Mouse (Mus musculus) ES-Bruce4 (cell line): ENCODE measurements around the gene Cutal. TPM values are rescaled to one million over a fixed set of nuclear protein-coding genes. Genes with fewer than 3 reads are reported as not detected.
A peak's percentile ranks its signal among the peaks of the same experiment; 100 is the strongest.
"Not testable (repeated sequence)": the region's sequence is repeated elsewhere in the genome, so short reads cannot be mapped to it uniquely, and the experiment has no call there.

ENCODE experiments used
- H3K27ac ChIP-seq: 2 replicates; pipeline ENCODE4 v1.5.1; 2012; ENCODE audit warnings: low read length, inconsistent platforms; ENCODE audit not compliant: insufficient read depth
- H3K27me3 ChIP-seq: 2 replicates; pipeline ENCODE4 v1.6.1; 2012; ENCODE audit warnings: mild to moderate bottlenecking, low read length, inconsistent platforms; ENCODE audit not compliant: control insufficient read depth, poor library complexity, insufficient read depth, severe bottlenecking
- H3K36me3 ChIP-seq: 2 replicates; pipeline ENCODE4 v1.6.1; 2012; ENCODE audit warnings: inconsistent platforms, mild to moderate bottlenecking, low read length, moderate library complexity; ENCODE audit not compliant: control insufficient read depth, poor library complexity, insufficient read depth, severe bottlenecking
- H3K4me1 ChIP-seq: one replicate; pipeline ENCODE4 v1.8.1; 2011; ENCODE audit warnings: low read length; ENCODE audit not compliant: control insufficient read depth, insufficient read depth
- H3K4me3 ChIP-seq: 2 replicates; pipeline ENCODE4 v1.5.1; 2011; ENCODE audit warnings: low read depth, mild to moderate bottlenecking, low read length
- H3K9ac ChIP-seq: 2 replicates; pipeline ENCODE4 v1.6.1; 2012; ENCODE audit warnings: low read depth, mild to moderate bottlenecking, inconsistent platforms; ENCODE audit not compliant: poor library complexity, severe bottlenecking
- H3K9me3 ChIP-seq: replicated peaks from 2 replicates; pipeline ENCODE4 v1.6.1; 2012; ENCODE audit warnings: mild to moderate bottlenecking, low read length, inconsistent platforms; ENCODE audit not compliant: control insufficient read depth, poor library complexity, insufficient read depth, severe bottlenecking
- CTCF ChIP-seq: IDR thresholded peaks from one replicate; pipeline ENCODE4 v1.8.1; 2011; ENCODE audit warnings: low read depth, low read length
- EP300 ChIP-seq: IDR thresholded peaks from 2 replicates; pipeline ENCODE4 v1.6.1; 2011; ENCODE audit warnings: low read depth, low read length; ENCODE audit not compliant: insufficient read depth
- POLR2A ChIP-seq: IDR thresholded peaks from one replicate; pipeline ENCODE4 v1.8.1; 2011; ENCODE audit warnings: low read length; ENCODE audit not compliant: insufficient read depth
- polyA plus RNA-seq: library from polyadenylated mRNA; stranded (reverse); fragments of >200 nt; gene quantifications from 2 replicates; pipeline ENCODE4 v1.2.4, GENCODE M21; 2011; ENCODE audit warnings: low read depth; ENCODE audit not compliant: missing spikeins, insufficient read depth, insufficient read length

Gene Cutal
- polyA plus RNA-seq, 1 experiment: 1.9 TPM

GRCm38 (mm10) chr2:34833624-34834023, 40.6 kb upstream of the Cutal start:
- TF ChIP-seq CTCF (no peak), POLR2A (no peak), EP300 (no peak)

GRCm38 (mm10) chr2:34835669-34836068, 38.5 kb upstream of the Cutal start:
- H3K27ac ChIP-seq: peak overlapping the region; percentile 59; the same call in 1 of the 2 replicates
- no peaks in the 10 kb centered on the region for H3K27me3 ChIP-seq
- no peaks in the 10 kb centered on the region for H3K9me3 ChIP-seq
- H3K4me1 ChIP-seq: peaks cover 1% of the 10 kb centered on the region
- no peak for TF ChIP-seq POLR2A
- TF ChIP-seq EP300: 0 out of 2 replicates have a peak, but pooled peaks have one; percentile 48
- TF ChIP-seq CTCF: no peak
- no peak overlapping the region for H3K4me3 ChIP-seq
- H3K36me3 ChIP-seq: no peaks in the 10 kb centered on the region
- H3K9ac ChIP-seq: no peak overlapping the region

More at GRCm38 (mm10) chr2:34833624-34834023, 40.6 kb upstream of the Cutal start:
- H3K4me1 ChIP-seq: peaks cover 1% of the 10 kb centered on the region
- H3K27me3 ChIP-seq: no peaks in the 10 kb centered on the region
- H3K36me3 ChIP-seq: no peaks in the 10 kb centered on the region
- peaks cover 5% of the 10 kb centered on the region for H3K9me3 ChIP-seq
- no peak overlapping the region for H3K9ac ChIP-seq
- no peak overlapping the region for H3K4me3 ChIP-seq
- H3K27ac ChIP-seq: no peak overlapping the region

- H3K27me3 ChIP-seq, H3K9me3 ChIP-seq, H3K4me1 ChIP-seq, H3K36me3 ChIP-seq, H3K4me3 ChIP-seq, H3K9ac ChIP-seq, H3K27ac ChIP-seq: not testable (repeated sequence)
- peak; percentile 31 for TF ChIP-seq CTCF
Observed at GRCm38 (mm10) chr2:34840143-34840542, 34.1 kb upstream of the Cutal start.

- no peak overlapping the region for H3K9ac ChIP-seq
- TF ChIP-seq POLR2A (no peak), CTCF (no peak), EP300 (no peak)
- no peak overlapping the region for H3K4me3 ChIP-seq
- no peaks in the 10 kb centered on the region for H3K36me3 ChIP-seq
- H3K27ac ChIP-seq: no peak overlapping the region
- no peaks in the 10 kb centered on the region for H3K4me1 ChIP-seq
- H3K27me3 ChIP-seq: no peaks in the 10 kb centered on the region
- no peaks in the 10 kb centered on the region for H3K9me3 ChIP-seq
Observed at GRCm38 (mm10) chr2:34841706-34842105, 32.5 kb upstream of the Cutal start.

- H3K9me3 ChIP-seq: no peaks in the 10 kb centered on the region
- H3K27ac ChIP-seq: no peak overlapping the region
- H3K36me3 ChIP-seq: no peaks in the 10 kb centered on the region
- no peaks in the 10 kb centered on the region for H3K4me1 ChIP-seq
- H3K4me3 ChIP-seq: no peak overlapping the region
- H3K27me3 ChIP-seq: no peaks in the 10 kb centered on the region
- no peak overlapping the region for H3K9ac ChIP-seq
- TF ChIP-seq EP300: no peak
- no peak for TF ChIP-seq CTCF
- no peak for TF ChIP-seq POLR2A
Observed at GRCm38 (mm10) chr2:34843211-34843939, 30.8 kb upstream of the Cutal start.

- H3K27ac ChIP-seq: no peak overlapping the region
- no peak overlapping the region for H3K9ac ChIP-seq
- H3K9me3 ChIP-seq: no peaks in the 10 kb centered on the region
- no peaks in the 10 kb centered on the region for H3K4me1 ChIP-seq
- H3K27me3 ChIP-seq: no peaks in the 10 kb centered on the region
- no peak for TF ChIP-seq CTCF
- no peak for TF ChIP-seq POLR2A
- TF ChIP-seq EP300: no peak
- peaks cover 11% of the 10 kb centered on the region for H3K36me3 ChIP-seq
- H3K4me3 ChIP-seq: no peak overlapping the region
Observed at GRCm38 (mm10) chr2:34847702-34848101, 26.5 kb upstream of the Cutal start.
